Mouse (Mus musculus): ENCODE measurements around the gene Tmem107. TPM values are rescaled to one million over a fixed set of nuclear protein-coding genes. Genes with fewer than 3 reads are reported as not detected.
A peak's percentile ranks its signal among the peaks of the same experiment; 100 is the strongest.

Tmem107 gene
- total RNA-seq, 2 experiments from 2014 or later: 10.4 to 48.9 TPM

GRCm38 (mm10) chr11:69058729-69059356 is 11.8 kb upstream of the Tmem107 start:
- no peak for ATAC-seq (replicated peaks; ENCODE audit: poor library complexity, severe bottlenecking)

DNA sequence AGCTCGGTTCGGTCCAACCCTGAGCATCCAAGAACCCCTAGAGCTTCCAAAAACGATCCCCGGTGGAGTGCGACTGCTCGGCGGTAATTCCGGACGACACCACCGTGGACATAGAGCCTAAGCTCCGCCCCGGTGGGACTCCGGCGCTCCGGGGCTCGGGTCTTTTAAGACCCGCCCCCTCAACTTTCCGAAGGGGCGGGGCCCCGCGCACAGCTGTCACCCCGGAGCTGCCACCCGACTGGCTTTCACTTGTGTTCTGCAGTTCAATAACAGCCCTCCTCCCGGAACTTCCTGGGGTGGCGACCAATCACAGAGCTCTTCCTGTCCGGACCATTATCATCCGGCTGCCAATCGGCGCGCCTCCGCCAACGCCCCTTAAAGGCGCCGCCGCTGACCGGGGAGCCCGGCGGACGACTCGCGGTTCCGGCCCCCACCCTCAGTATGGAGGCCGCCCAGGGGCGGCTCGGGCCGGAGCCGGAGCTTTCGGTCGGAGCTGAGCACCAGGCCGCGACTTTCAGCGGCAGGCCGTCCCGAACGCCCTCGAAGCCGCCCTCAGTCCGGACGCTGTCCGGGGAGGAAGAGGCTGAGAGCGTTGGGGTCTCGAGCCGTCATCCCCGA is 11.1 kb upstream of the Tmem107 start, which contains the start of gene Borcs6:
Gene Borcs6 (plus strand): TSS at position 361 of the 618 bp plus-strand sequence.
- ATAC-seq (replicated peaks; ENCODE audit: poor library complexity, severe bottlenecking): peak; percentile 74

GRCm38 (mm10) chr11:69059975-69060411 is 10.6 kb upstream of the Tmem107 start:
- no peak for ATAC-seq (replicated peaks; ENCODE audit: poor library complexity, severe bottlenecking)

DNA sequence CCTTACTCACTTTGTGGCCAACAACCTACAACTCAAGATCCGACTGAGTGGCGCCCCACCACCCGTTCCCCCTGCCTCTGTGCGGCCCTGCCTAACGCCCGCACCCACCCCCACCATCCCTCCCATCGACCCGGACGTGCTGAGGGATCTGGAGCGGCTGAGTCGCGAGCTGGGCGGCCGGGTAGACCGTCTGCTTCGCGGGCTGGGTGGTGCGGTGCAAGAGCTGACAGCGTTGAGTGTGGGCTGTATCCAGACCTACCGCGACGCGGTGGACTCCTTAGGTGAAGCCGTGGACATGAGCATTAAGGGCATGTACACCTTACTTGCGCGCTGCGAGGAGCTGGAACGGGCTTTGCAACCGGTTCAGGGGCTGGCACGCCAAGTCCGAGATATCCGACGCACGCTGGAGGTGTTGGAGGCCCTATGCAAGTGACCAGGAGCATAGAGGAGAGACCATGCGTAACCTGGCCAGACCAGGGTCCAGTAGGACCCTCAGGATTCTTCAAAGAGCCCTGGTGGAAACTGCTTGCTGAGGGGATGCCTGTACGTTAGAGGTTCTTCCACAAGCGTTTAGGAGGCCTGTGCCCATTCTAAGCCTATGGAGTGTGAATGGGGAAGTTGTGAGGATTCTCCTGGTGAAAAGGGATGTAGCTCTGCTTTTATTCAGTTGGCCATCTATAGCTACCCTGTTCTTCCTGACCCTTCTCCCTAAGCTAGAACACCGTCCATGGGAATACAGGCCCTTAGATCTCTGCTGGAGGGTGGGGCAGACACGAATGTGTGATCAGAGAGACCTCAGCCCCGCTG is 10.0 kb upstream of the Tmem107 start:
- no peak for ATAC-seq (replicated peaks; ENCODE audit: poor library complexity, severe bottlenecking)

DNA sequence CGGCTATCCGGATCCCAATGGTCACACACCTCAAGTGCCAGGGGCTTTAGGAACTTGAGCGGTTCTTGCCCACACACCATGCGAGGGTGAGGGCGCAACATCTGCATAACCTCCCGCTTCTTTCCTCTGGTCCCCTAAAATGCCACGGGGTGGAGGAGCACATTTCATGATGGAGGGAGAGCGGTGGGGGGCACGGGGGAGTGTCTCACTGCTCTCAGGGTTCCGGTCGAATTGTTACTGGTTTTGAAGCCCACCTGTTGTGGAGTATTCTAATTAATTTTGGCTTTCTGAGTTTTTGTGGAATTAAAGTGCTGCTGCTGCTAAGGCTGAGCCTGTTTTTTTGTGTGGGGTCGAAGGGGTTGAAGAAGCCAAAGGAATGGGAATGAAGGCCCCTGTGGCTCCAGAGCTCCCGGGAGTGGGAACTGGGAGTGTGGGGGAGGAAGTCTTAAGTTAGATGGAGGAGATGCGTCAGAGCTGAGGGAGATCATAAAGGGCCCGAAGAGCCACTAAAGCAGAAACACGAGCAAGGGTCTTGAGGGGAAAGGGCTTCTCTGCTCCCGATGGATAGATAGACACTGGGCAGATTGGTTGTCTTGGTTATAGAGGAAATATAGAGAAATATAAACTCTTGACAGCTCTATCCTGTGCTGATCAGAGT is 9.2 kb upstream of the Tmem107 start:
- no peak for ATAC-seq (replicated peaks; ENCODE audit: poor library complexity, severe bottlenecking)

- no peak for ATAC-seq (replicated peaks; ENCODE audit: poor library complexity, severe bottlenecking)
These were observed 8.3 kb upstream of the Tmem107 start for GRCm38 (mm10) chr11:69062194-69062760.

GRCm38 (mm10) chr11:69062761-69063224 is 7.8 kb upstream of the Tmem107 start:
- ATAC-seq (replicated peaks; ENCODE audit: poor library complexity, severe bottlenecking): peak; percentile 15

- ATAC-seq (replicated peaks; ENCODE audit: poor library complexity, severe bottlenecking): no peak
These were observed 7.0 kb upstream of the Tmem107 start for GRCm38 (mm10) chr11:69063413-69064201.

DNA sequence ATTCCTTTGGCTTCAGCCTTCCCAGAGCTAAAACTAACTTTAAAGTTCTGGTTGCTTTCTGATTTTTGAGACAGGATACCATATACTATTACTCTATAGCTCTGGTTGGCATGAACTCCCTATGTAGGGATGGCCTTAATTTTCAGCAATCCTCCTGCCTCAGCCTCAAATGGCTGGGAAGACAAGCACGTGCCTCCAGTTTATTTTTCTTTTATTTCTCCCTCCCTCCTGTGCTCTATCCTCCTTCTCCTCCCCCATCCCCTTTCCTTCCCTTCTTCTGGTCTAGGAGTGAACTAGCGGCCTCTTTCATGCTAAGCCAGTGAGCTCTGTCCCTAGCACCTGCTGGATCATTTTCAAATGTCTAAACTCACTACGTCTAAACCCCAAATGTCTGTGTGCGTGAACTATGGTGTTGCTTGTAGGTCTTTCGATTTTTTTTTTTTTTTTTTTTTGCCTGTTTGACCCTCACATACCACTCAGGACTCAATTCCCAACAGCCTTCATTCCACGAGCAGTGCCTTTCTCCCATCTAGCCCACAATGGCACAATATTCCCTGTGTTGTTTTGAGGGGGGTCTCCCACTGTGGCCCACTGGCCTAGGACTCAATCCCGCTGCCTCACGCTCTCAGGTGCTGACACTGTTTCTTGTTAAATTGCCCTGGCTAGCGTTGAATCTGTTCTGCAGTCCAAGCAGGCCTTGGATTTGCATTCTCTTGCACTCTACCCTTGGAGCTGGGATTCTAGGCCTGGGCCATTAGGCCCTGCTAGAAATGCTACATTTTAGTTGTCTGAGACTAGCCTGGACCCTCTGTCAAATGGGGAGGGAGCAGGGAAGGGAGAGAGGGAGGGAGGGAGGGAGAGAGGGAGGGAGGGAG is 6.1 kb upstream of the Tmem107 start:
- ATAC-seq (replicated peaks; ENCODE audit: poor library complexity, severe bottlenecking): no peak

- ATAC-seq (replicated peaks; ENCODE audit: poor library complexity, severe bottlenecking): no peak
These were observed 5.1 kb upstream of the Tmem107 start for GRCm38 (mm10) chr11:69065394-69065925.

- ATAC-seq (replicated peaks; ENCODE audit: poor library complexity, severe bottlenecking): peak; percentile 44
These were observed 4.3 kb upstream of the Tmem107 start for GRCm38 (mm10) chr11:69066163-69066861.

DNA sequence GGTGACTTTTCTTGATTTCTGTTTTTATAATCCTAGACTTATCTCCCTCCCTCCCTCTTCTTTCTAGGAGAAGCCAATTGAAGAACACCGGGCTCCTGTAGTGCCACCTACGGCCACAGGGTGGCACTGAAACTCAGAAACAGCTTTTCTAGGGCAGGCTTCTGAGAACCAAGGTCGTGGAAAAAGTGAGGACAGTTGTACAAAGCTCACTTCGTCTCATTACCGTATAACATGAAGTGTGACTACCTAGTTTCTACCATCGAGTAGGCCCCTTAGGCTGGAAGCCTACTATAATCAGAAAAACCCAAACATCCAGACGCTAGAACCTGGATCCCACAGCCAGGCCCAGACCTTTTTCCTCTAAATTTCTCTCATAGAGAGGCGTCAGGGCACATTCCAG is 3.6 kb upstream of the Tmem107 start:
- peak; percentile 35 for ATAC-seq (replicated peaks; ENCODE audit: poor library complexity, severe bottlenecking)

DNA sequence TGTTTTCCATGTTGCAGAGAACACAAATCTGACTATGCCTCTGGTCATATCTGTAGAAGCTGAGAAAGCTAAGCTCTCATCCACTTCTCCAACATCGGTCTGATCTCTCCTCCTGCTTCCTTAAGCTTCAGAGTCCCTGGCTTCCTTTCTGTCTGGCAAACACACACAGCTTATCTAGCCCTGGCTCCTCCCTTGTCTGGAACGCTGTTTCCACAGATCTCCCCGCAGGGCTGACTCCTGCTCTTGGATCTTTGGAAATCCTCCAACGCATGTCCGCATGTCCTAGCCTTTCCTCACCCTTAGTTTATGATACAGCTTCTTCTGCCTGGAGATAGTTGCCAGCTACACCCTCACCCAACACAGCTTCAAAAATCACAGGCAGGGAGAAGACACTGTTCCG is 3.0 kb upstream of the Tmem107 start:
- no peak for ATAC-seq (replicated peaks; ENCODE audit: poor library complexity, severe bottlenecking)

DNA sequence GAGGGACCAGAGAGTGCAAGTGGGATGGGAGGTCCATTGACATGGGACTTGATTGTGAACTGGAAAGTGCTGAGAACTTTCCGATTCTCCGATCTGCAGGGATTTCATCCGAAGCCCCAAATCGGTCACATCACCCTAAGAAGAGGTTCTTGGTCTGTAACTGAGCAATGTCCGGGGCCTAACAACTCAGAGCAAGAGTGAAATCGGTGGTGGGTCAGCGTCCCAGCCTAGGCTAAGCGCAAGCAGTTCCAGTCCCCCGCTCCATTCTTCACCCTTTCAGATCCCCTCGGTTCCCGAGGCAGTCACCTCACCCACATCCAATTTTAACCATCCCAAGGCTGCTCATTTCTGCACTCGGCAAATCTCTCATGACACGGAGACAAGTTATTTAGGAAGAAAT is 513 bp upstream of the Tmem107 start:
- ATAC-seq (replicated peaks; ENCODE audit: poor library complexity, severe bottlenecking): no peak

- no peak for ATAC-seq (replicated peaks; ENCODE audit: poor library complexity, severe bottlenecking)
These were observed 656 bp downstream of the Tmem107 start for GRCm38 (mm10) chr11:69071262-69071661.

DNA sequence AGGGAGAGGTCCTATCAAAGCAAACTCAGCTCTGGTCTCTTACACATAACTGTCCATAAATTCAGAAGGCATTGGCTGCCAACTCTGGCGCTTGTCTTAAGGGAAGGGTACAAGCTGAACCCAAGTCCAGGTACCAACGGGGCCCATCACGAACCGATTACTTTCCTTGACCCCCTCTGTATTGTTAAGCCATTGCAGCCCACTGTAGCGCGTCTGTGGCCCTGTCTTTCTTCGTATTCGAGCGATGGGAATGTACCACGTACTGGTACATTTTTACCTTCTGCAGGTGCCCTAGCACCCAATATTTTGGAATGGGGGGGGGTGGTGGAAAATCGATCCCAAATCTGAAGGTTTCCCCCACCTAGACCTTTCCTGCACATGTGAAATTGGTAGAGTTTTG is 1.6 kb downstream of the Tmem107 start:
- no peak for ATAC-seq (replicated peaks; ENCODE audit: poor library complexity, severe bottlenecking)

DNA sequence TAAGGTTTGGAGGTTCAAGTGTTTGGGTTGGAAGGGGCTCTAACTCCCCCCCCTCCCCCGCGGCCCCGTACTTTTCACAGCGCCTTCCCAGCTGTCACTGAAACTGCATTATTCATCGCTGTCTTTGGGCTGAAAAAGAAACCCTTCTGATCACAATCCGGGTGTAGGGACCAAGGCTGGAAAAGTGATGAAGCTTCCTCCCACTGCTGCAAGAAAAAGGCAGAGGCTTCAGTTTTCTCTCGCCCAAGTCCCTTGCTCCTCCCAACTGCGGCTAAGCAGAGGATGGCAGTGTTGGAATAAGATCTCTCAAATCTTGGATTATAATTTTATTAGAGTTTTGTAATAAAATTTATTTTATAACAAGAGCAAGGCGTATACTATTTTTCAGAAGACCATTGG is 2.1 kb downstream of the Tmem107 start:
- no peak for ATAC-seq (replicated peaks; ENCODE audit: poor library complexity, severe bottlenecking)
